Mouse (Mus musculus): ENCODE measurements around the gene Zfp692.

- no peak for TF ChIP-seq CTCF (IDR thresholded peaks at IDR 0.05; ENCODE audit: low read depth, low read length)
- no peak for TF ChIP-seq TAL1 (conservative IDR thresholded peaks at IDR 0.05; ENCODE audit: low read depth, low read length)
- TF ChIP-seq GATA1 (IDR thresholded peaks at IDR 0.05; ENCODE audit: borderline replicate concordance, low read length): no peak
These were observed 1.8 kb downstream of the Zfp692 start for GRCm38 (mm10) chr11:58308661-58309060.

Measured in G1E (cell line).